Mouse (Mus musculus) retina, postnatal 7 days (tissue): ENCODE data around the gene Ctu1.
"Not testable (repeated sequence)": the region's sequence is repeated elsewhere in the genome, so short reads cannot be mapped to it uniquely, and the experiment has no call there.

Source experiments
- DNase-seq: peaks from one replicate; pipeline ENCODE4 v3.0.0-alpha.2; 2012; ENCODE audit warnings: low read depth, low spot score

The Ctu1 gene

GRCm38 (mm10) chr7:43671809-43672580 is at the start of gene Ctu1:
Ctu1 (plus strand) TSS chr7:43672016.
- peak; percentile 80 for DNase-seq

DNA sequence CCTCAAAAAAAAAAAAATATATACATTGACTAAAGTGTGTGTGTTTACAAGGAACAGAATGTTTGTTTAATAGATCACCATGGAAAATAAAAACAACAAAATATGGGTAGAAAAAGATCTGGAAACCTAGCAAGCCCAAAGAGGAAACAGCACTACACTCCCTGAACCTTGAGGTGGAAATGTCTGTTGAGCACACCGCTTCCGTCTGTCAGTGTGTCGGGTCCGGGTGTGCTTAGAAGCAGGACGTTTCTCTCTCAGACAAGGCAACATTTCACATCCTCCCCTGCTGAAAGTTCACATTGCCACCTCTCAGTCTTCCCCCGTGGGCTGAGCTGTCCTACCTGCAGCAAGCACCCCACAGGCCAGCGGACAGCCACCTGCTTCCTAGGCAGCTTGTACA is 48.9 kb upstream of the Ctu1 start:
- DNase-seq: no peak

GRCm38 (mm10) chr7:43623819-43624218 is 48.0 kb upstream of the Ctu1 start:
- no peak for DNase-seq

GRCm38 (mm10) chr7:43625065-43625464 is 46.8 kb upstream of the Ctu1 start:
- no peak for DNase-seq

- DNase-seq: no peak
Measured at GRCm38 (mm10) chr7:43625794-43626422, 45.9 kb upstream of the Ctu1 start.

GRCm38 (mm10) chr7:43633940-43634339 is 37.9 kb upstream of the Ctu1 start:
- no peak for DNase-seq

- no peak for DNase-seq
Measured at GRCm38 (mm10) chr7:43634500-43634899, 37.3 kb upstream of the Ctu1 start, which contains the start of gene Ceacam18. Ceacam18 (plus strand) TSS chr7:43634707.

GRCm38 (mm10) chr7:43636194-43636593 is 35.6 kb upstream of the Ctu1 start:
- no peak for DNase-seq

GRCm38 (mm10) chr7:43637118-43637517 is 34.7 kb upstream of the Ctu1 start:
- no peak for DNase-seq

DNA sequence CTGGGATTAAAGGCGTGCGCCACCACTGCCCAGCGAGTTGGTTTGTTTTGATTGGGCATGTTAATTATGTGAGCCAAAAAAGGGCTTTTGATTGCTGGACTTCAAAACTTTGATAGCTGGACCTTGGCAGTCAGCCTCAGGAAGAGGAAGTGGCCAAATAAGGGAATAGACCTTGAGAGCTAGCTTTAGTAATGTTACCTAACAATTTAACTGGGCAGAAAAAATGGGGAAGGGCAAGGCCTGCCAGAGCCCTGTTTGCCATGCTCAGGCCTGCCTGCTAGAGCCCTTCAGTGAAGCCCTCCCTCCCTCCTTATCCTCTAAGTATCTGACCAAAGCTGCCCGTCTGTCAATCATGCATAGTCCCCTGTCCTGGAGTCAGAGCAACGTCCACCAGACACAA is 29.2 kb upstream of the Ctu1 start:
- DNase-seq: no peak

GRCm38 (mm10) chr7:43643046-43643652 is 28.7 kb upstream of the Ctu1 start:
- no peak for DNase-seq

DNA sequence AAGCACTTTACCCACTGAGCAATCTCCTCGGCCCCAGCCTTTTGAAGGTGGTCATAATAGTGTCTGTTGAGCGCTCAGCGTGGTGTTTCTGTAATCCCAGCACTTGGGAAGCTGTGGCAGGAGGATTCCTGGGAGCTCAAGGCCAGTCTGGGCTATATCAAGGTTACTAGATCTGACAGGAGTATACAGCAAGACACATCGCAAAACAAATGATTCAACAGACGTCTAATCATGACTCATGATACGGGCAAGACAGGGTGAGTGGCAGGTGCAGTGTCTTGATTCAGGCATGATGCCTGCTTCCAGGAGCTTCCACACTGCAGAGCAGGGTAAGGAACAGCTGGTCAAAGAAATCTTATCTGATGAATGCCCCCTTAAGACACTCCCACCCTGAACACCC is 19.1 kb upstream of the Ctu1 start:
- DNase-seq: no peak

DNA sequence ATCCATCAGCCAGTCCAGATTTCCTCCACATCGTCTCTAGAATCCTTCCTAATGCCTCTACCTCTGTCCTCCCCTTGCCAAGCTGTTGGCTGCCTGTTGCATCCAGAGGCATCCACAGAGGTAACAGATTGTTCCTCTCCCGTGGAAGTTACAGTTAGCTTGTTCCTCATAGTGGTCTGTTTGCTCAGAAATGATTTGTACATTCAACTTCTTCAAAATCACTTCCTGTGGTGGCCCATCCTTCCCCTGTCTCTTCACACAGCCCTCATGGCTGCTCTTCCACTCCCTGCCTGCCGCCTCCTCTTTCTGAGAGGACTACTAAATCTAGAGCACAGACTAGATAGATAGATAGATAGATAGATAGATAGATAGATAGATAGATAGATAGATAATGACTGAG is 17.3 kb upstream of the Ctu1 start:
- DNase-seq: no peak

- DNase-seq: no peak
Measured at GRCm38 (mm10) chr7:43656232-43656631, 15.6 kb upstream of the Ctu1 start.

- no peak for DNase-seq
Measured at GRCm38 (mm10) chr7:43660002-43660401, 11.8 kb upstream of the Ctu1 start, which contains the start of gene Siglece. Siglece (minus strand) TSS chr7:43660161.

DNA sequence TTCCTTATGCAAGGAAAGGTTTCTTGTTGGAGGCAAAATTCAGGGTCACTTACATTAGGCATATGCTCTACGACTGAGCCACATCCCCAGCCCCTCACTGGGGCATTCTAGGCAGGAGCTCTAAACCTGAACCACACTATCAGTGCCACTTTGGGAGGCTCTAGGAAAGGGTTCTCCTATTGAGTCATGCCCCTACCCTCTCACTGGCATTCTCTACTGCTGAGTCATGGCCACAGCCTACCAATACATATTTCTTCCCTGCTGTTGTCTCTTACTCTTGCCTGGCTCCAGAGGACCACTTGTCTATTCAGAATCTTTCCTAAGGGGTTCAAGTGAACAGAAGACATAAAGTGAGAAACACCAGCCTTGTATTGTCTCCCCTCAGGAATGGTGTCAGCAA is 9.0 kb upstream of the Ctu1 start:
- DNase-seq: no peak

GRCm38 (mm10) chr7:43667221-43667620 is 4.6 kb upstream of the Ctu1 start:
- DNase-seq: not testable (repeated sequence)

- peak; percentile 9 for DNase-seq
Measured at GRCm38 (mm10) chr7:43668582-43668981, 3.2 kb upstream of the Ctu1 start.

DNA sequence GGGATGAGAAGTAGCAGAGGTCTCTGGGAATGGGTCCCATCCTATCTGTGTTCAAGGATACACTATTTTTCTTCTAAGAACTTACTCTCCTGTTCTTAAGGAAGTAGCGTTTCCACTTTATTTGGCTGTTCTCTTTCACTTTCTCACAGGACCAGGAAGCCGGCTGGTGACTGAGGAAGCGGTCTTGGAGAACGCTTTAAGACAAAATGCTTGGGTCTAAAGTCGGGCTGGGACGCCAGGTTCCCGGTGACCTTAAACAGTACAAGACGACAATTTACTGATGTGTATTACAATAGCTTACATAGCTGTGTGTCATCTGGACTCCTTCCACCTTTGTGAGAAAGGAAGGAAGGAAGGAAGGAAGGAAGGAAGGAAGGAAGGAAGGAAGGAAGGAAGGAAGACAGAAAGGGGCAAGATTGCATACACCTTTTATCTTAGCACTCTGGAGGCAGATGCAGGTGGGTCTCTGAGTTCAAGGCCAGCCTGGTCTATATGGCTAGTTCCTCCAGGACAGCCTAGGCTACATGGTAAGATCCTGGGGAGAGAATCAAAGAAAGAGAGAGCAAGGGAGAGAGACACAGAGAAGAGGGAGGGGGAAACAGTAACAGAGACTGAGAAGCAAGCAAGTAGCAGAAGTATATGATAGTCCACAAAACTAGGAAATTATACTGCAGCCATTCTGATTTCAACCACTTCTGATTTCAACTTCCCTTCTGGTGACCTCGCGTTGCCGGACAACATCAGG is 580 bp upstream of the Ctu1 start:
- DNase-seq: no peak

DNA sequence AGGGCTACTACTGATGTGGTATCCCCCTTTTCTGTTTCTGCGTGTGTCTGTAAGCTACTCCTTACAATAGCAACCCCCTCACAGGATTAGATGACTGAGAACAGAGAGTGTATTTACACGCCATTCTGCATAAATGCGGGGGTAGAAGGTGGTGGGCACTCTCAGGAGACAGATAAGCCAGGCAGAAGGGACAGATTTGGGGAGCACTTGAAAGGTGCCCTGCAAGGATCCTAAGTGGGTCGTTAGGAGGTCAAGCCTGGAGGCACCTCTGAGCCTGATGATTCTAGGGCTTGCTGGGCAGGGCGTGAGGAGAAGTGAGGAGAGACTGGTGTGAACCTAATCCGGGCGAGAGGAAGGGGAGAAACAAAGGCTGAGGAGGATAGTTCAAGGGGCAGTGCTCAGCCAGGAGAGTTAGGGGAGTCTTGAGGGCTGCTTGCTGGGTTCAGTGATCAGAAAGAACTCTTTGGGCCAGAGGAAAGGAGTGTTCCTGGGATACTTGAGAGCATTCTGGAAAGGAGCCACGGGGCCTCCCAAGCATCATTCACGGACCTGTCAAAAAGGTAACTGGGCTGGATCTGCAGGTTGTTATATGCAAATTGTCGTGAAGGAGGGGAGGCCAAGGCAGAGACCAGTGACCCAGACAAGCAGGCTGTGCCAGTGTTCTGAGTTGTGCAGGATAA is 905 bp downstream of the Ctu1 start:
- DNase-seq: peak; percentile 1

- DNase-seq: no peak
Measured at GRCm38 (mm10) chr7:43675091-43675490, 3.3 kb downstream of the Ctu1 start.
